Mouse (Mus musculus) testis, adult 2 months (tissue): ENCODE results near the gene Spns3.

ENCODE experiments used
- CTCF ChIP-seq: fragments of 200-500 bp; IDR thresholded peaks from 2 replicates; pipeline ENCODE4 v1.5.1; 2012; ENCODE audit warnings: low read depth, mild to moderate bottlenecking, inconsistent platforms, low read length, moderate library complexity; ENCODE audit not compliant: control insufficient read depth, insufficient read depth, insufficient replicate concordance
- POLR2A ChIP-seq: fragments of 200-500 bp; IDR thresholded peaks from 2 replicates; pipeline ENCODE4 v1.6.1; 2012; ENCODE audit warnings: low read depth, mild to moderate bottlenecking, inconsistent platforms, low read length, moderate library complexity; ENCODE audit not compliant: control insufficient read depth

DNA sequence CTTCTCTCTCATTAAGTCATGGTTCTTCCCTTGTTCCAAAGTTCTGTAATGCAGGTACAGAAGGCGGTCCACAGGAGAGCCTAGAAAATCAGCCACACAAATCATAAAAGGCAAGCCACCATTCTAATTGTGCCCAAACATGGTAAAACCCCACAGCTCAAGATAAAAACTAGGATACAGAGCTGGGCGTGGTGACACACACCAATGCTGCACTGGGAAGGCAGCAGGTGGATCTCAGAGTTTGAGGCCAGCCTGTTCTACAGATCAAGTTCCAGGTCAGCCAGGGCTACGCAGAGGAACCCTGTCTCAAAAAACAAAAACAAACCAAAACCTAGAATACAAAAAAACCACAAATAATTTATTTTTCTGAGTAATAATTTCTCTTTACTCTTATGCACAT lies 36.3 kb upstream of the Spns3 start:
- TF ChIP-seq CTCF (no peak), POLR2A (no peak)
